Mouse (Mus musculus): Measurements from ENCODE around the gene Ercc8. TPM values are rescaled to one million over a fixed set of nuclear protein-coding genes. Genes with fewer than 3 reads are reported as not detected.
A peak's percentile ranks its signal among the peaks of the same experiment; 100 is the strongest.

The Ercc8 gene
- total RNA-seq, 2 experiments from 2014 or later, result 17.1 to 23.2 TPM

GRCm38 (mm10) chr13:108152650-108153372 lies 5.7 kb upstream of the Ercc8 start:
- peak; percentile 47 to 63 for DNase-seq (ENCODE audit: low spot score in 2 of 2)
- intact Hi-C loops (cut with DNase I), result loop anchor here (1.0 to 10.0 kb wide), 6 partner anchors 108 to 971 kb away; partner anchors contain the start of gene Smim15

DNA sequence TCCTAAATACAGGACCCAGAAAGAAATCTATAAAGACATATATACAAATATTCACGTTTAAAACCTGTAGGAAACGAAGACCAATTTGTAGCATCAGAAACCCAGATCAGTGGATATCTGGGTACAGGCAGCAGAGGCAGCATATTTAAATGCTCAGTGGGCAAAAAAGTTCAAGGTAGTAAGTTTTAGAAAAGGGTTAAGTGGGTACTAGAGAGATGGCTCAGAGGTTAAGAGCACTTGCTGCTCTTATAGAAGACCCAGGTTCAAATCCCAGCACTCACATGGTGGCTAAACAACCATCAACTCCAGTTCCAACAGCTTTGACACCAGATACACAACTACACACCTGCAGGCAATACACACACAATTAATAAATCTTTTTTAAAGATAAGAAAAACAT lies 1.4 kb upstream of the Ercc8 start:
- no peak for DNase-seq (ENCODE audit: low spot score in 2 of 2)
- intact Hi-C loops (cut with DNase I), result loop anchor here (5.0 to 10.0 kb wide), 4 partner anchors 265 to 1045 kb away; no protein-coding TSS in a partner anchor

DNA sequence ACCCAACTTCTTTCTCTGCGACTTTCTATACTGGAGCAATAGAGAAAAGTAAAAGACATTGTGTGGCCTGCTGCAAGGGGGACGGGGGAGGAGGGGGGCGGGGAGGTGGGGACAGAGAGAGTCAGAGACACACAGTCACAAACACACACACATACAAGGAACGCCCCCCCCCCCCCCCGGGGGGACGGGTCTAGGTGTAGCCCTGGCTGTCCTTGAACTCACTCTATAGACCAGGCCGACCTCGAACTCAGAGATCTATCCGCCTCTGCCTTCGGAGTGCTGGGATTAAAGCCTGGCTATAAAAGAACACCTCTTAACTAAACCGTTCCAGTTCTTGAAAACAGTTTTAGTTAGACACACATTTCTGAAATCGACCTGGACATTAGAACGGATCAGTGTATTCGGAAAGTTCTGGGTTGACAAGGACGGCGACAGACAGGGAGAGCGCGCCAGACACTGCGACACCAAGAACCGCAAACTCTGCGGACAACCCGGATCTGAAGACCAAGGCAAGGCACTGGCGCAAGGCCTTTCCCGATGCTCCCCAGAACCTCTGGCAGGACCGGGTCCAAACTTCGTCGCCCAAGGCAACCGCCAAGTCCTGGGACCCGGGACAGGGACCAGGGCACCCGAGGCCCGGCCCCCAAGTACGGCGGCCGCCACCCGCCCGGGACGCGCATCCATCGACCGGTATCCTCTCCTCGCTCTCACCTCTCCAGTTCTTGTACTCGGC lies 633 bp upstream of the Ercc8 start:
- DNase-seq (ENCODE audit: low spot score in 2 of 2), result no peak

GRCm38 (mm10) chr13:108159241-108159575 lies 677 bp downstream of the Ercc8 start:
- no peak for DNase-seq (ENCODE audit: low spot score in 2 of 2)
- intact Hi-C loops (cut with DNase I), result loop anchor here (5.0 to 10.0 kb wide), 4 partner anchors 267 to 1047 kb away; no protein-coding TSS in a partner anchor

More for the DNA sequence above, 633 bp upstream of the Ercc8 start:
- intact Hi-C loops (cut with DNase I), result loop anchor here (5.0 to 10.0 kb wide), 4 partner anchors 266 to 1046 kb away; no protein-coding TSS in a partner anchor

DNA sequence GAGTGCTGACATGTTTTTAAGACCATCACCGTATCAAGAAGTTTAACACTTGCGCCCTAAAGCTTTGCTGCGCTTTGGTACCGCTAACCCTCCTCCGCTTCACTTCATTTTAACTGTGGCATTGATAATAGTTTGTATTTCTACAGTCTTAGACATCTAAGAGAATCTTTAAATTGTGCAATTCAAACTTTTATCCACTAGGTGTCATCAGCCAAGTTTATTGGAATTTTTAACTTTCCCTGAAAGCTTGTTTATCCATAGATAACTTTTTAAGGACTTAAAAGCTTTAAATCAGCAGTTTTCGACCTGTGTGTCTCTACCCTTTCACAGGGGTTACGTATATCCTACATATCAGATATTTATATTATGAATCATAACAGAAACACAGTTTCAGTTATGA lies 1.4 kb downstream of the Ercc8 start:
- intact Hi-C loops (cut with DNase I), result loop anchor here (5.0 to 10.0 kb wide), 4 partner anchors 268 to 1048 kb away; no protein-coding TSS in a partner anchor
- DNase-seq (ENCODE audit: low spot score in 2 of 2), result no peak

- intact Hi-C loops (cut with DNase I), result no loop called here
Observed at GRCm38 (mm10) chr13:108163912-108164311, 5.4 kb downstream of the Ercc8 start.

GRCm38 (mm10) chr13:108164621-108165020 lies 6.1 kb downstream of the Ercc8 start:
- DNase-seq (ENCODE audit: low spot score in 2 of 2), result no peak
- intact Hi-C loops (cut with DNase I), result no loop called here

More at GRCm38 (mm10) chr13:108163912-108164311, 5.4 kb downstream of the Ercc8 start:
- no peak for DNase-seq (ENCODE audit: low spot score in 2 of 2)

- intact Hi-C loops (cut with DNase I), result no loop called here
- DNase-seq (ENCODE audit: low spot score in 2 of 2), result no peak
Observed at GRCm38 (mm10) chr13:108170002-108170401, 11.5 kb downstream of the Ercc8 start.

- intact Hi-C loops (cut with DNase I), result no loop called here
- no peak for DNase-seq (ENCODE audit: low spot score in 2 of 2)
Observed at GRCm38 (mm10) chr13:108170511-108170910, 12.0 kb downstream of the Ercc8 start.

- intact Hi-C loops (cut with DNase I), result no loop called here
- no peak for DNase-seq (ENCODE audit: low spot score in 2 of 2)
Observed at GRCm38 (mm10) chr13:108179618-108180017, 21.1 kb downstream of the Ercc8 start.

- DNase-seq (ENCODE audit: low spot score in 2 of 2), result no peak
- intact Hi-C loops (cut with DNase I), result no loop called here
Observed at GRCm38 (mm10) chr13:108180821-108181220, 22.3 kb downstream of the Ercc8 start.

GRCm38 (mm10) chr13:108184743-108185255 lies 26.3 kb downstream of the Ercc8 start:
- no peak for DNase-seq (ENCODE audit: low spot score in 2 of 2)
- intact Hi-C loops (cut with DNase I), result no loop called here

DNA sequence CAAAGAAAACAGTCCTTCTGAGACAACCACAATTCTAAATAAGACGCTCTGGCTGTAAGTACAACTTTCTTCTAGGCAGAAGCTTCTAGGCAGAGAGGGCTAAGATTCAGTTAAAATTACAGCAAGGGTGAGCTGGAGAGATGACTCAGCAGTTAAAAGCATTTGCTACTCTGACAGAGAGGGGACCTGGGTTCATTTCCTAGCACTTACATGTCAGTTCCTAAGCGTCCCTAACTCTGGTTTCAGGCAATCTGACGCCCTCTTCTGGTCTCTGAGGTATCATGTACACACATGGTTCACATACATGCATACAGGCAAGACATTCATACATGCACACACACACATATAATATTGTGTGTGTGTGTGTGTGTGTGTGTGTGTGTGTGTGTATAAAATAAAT lies 27.0 kb downstream of the Ercc8 start:
- DNase-seq (ENCODE audit: low spot score in 2 of 2), result no peak
- intact Hi-C loops (cut with DNase I), result no loop called here

DNA sequence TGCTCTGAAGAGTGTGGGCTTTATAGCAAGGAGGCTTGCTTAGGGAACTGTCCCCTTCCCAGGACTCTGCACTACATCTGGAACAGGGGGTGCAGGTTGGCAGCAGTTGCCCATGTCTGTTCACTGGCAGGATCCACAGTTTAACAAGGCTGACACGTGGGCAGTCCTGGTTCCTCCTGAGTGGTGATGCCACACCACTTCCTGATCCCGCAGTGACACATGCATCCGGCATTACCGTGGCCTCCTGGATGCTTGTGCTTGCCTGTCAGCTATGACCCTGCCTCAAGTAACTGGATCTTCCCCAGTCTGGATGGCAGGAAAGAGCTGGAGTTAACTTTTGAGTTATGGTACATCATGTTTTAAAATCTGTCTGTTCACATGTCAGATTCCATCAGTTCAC lies 29.5 kb downstream of the Ercc8 start:
- intact Hi-C loops (cut with DNase I), result no loop called here
- no peak for DNase-seq (ENCODE audit: low spot score in 2 of 2)

DNA sequence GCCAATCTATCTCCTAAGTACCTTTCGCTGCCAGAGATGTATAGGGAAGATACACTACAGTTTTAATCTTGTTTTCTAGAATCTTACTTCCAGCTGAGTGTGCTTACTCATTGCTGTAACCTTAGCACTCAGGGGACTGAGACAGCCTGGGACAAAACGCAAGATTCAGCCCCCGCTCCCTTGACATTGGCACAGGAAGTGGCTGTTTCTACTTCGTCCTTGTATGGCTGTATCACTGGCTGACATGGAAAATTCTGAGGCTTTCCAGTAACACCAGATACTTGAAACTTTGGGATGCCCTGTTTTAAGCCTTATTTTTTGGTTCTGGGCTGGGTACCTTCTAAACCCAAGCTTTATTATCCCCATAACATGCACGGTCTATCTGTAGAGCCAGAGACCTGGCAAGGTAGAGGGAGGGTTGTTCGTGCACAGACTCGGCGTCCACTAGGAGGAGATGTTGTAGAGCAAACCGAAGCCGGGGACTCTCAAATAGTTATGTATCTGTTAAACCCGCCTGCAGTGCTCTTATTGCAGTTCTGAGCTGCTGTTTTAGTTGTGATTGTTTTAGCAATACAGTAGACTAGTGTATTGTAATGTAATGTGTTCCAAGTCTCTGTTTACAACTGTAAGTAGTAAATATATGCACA lies 32.7 kb downstream of the Ercc8 start:
- intact Hi-C loops (cut with DNase I), result loop anchor here (1.0 to 5.0 kb wide), 2 partner anchors 138 to 1021 kb away; no protein-coding TSS in a partner anchor
- DNase-seq (ENCODE audit: low spot score in 2 of 2), result peak; percentile 55 to 68

DNA sequence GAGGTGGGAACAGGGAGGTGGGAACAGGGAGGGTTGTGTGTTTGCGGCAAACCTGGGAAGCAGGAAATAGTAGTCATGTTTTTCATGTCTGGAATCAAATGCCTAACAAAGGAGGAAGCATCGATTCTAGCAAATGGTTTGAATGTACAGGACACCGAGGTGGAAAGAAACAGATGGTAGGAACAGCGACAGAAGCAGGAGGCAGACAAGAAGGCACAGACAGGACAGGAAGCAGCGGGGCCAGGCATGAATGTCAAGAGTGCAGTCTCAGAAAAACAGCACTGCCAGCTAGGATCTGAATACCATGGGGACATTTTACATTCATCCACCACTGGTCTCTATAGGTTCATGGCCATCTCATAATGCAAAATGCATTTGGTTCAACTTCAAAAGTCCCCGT lies 36.9 kb downstream of the Ercc8 start:
- intact Hi-C loops (cut with DNase I), result no loop called here
- DNase-seq (ENCODE audit: low spot score in 2 of 2), result no peak

- DNase-seq (ENCODE audit: low spot score in 2 of 2), result no peak
- intact Hi-C loops (cut with DNase I), result no loop called here
Observed at GRCm38 (mm10) chr13:108204857-108205256, 46.3 kb downstream of the Ercc8 start.

DNA sequence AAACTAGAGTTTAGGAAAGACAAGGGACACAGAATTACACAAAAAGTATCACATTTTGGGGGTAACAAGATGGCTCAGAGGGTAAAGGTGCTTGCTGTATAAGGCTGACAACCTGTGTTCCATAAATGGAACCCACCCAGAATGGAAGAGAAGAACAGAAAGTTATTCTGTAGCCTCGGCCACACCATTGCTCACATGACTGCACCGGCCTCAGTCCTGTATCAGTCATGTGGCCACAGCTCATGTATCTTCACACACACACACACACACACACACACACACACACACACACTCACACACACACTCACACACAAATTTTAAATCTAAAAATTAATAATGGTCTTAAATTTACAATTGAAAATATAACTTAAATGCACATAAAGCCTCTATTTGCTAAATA lies 48.9 kb downstream of the Ercc8 start:
- no peak for DNase-seq (ENCODE audit: low spot score in 2 of 2)
- intact Hi-C loops (cut with DNase I), result no loop called here

DNA sequence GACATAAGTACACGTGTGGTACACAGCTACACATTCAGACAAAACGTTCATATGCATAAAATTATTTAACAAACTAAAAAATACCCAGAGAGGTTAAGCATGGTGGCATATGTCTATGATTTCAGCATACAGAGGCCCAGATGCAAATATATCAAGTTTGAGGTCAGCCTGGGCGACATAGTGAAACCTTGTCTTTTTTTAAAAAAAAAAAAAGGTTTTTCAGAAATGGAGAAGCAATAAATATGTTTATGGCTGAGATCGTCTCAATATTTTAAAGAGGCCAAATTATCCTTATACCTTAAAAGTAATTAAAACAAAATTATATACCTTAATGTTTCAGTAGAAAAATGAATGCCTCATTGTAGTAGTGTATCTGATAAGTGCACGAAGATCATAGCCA lies 49.6 kb downstream of the Ercc8 start:
- DNase-seq (ENCODE audit: low spot score in 2 of 2), result no peak
- intact Hi-C loops (cut with DNase I), result no loop called here

- no peak for DNase-seq (ENCODE audit: low spot score in 2 of 2)
- intact Hi-C loops (cut with DNase I), result no loop called here
Observed at GRCm38 (mm10) chr13:108210960-108211359, 52.4 kb downstream of the Ercc8 start.

Measured in left cerebral cortex, postnatal 25 days (tissue).